Mouse (Mus musculus) layer of hippocampus, postnatal 14 days (tissue): Measurements from ENCODE around the gene Tcf7l2. TPM values are rescaled to one million over a fixed set of nuclear protein-coding genes. Genes with fewer than 3 reads are reported as not detected.

Experiments used
- DNase-seq, 2 experiments: peaks; one replicate each; pipeline ENCODE4 v3.0.0; 2021 to 2022; ENCODE audit warnings: low spot score in 2 of 2, mixed read lengths in 1 of 2
- total RNA-seq, 2 experiments: library from RNA; stranded (reverse); gene quantifications; 2 replicates each; pipeline ENCODE4 v1.2.3; 2021

The Tcf7l2 gene
- total RNA-seq, 2 experiments from 2014 or later: 21.5 to 43.3 TPM

GRCm38 (mm10) chr19:55825001-55825827 is 83.6 kb downstream of the Tcf7l2 start:
- peak in 1 of 2 experiments; percentile 63 for DNase-seq

DNA sequence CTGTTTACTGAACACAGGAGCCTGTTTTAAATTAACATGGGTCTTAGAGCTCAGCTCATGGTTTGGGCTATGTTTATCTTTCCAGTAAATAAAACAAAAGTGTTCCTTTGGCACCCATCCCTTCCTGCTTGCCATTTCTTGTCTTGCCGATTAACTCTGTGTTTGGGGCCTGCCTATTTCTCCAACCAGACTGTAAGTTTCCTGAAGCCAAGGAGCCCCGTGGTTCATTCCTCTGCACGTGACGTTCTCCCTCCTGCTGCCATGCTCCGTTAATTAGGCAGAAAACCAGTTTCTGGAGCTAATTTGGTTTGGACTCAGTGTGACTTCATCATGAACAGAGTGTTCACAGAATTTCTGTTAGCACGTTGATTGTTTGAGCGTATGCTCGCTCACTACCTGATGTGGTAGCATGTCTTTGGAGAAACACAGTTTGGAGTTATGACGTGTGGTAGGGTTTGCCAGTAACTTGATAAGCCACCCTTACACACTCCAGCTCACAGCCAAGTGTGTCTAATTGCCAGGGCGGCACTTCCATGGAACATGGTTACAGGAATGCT is 84.4 kb downstream of the Tcf7l2 start:
- peak; percentile 32 to 65 for DNase-seq

GRCm38 (mm10) chr19:55827613-55828259 is 86.1 kb downstream of the Tcf7l2 start:
- no peak for DNase-seq

DNA sequence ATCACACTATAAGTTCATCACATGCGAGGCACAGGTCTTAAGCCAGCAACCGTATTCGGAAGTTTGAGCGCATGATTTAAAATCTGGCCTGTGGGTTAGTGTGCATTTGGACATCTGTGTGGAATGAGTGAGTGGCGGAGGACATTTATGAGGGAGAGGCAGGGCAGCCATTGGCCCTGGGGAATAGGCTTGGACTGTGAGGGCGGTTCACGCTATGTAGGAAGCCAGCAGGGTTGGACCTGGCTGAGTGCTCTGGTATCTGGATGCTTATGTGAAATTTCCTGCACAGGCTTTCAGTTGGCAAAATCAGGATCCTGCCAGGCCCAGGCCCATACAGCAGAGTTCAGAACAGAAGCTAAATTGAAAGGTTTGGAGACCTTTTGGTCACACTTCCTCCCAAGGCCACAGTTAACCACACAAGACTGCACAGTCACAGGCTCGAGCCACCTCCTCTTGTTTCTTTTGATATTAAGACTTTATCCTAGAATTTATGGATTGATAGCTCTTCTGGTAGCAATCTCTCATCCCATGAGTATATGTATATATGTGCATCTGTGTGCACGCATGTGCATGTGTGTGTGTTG is 89.4 kb downstream of the Tcf7l2 start:
- DNase-seq: no peak

GRCm38 (mm10) chr19:55832122-55832521 is 90.5 kb downstream of the Tcf7l2 start:
- no peak for DNase-seq

DNA sequence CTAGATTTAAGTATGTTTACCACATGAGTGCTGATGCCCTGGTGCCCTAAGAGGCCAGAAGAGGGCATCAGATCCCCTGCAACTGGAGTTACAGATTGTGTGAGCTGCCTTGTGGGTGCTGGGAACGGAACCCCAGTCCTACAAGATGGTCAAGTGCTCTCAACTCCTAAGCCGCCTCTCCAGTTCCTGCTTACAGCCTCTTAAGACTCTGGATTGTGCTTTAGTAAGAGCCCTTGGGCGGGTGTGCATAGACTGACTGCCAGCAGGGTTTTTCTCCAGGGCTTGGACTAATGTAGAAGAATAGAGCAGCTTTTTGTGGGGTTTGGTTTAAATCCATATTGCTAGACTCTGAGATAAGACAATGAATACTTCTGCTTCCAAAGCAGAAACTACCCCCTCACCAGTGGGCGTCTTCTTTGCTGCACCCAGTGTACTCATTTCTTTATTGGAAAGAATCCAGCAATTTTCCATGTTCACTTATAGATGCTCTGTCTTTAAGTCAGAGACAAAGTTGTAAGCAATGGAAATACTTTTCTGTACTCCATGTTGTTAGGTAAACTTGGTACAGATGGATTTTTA is 92.3 kb downstream of the Tcf7l2 start:
- DNase-seq: no peak

GRCm38 (mm10) chr19:55836930-55837687 is 95.5 kb downstream of the Tcf7l2 start:
- no peak for DNase-seq

DNA sequence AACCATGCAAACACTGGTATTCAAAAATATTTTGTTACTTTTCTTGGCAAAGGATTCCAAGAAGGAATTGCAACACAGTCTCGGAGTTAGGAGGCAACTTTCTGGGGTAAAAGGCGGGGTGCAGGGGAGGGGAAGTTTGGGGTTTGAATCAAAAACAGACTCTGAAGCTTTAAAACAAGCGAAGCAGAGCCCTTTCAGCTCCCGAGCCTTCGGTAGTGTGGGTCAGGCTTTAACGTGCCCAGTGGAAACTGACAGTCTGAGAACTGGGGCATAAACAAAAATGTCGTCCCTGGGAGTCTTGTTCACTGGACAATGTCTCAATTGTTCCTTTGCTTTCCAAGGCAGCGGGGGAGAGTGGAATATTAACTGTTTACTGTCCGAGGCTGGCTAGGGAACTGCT is 96.3 kb downstream of the Tcf7l2 start:
- DNase-seq: peak in 1 of 2 experiments; percentile 20

DNA sequence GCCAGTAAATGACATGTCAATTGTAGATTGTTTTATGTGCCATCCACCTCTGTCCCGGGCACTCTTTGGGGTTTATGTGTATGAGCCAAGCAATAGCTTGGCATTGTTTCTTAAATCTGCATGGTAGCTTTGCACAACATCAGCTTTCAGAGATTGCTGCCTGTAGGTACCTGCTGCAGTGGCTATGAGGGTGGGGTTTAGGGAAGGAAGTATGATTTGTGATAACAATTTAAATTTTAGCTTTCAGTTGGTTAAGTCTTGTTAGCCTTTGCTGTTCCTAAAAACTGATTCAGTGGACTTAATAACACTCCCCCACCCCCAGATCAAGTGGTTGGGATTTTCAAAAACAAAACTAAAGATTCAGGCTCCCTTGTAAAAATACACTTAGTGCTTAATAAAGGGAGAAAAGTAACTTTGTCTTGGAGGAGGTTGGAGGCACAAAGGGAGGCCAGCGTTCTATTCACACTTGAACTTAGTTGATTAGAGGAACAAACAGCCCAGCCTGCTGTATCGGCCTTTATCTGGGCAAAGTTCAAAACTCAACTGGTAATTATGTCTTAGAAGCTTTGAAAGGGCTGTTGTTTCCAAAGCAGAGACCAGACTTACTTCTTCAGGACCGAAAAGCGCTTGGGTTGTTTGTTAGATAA is 96.9 kb downstream of the Tcf7l2 start:
- no peak for DNase-seq

- no peak for DNase-seq
Observed at GRCm38 (mm10) chr19:55839036-55839555, 97.5 kb downstream of the Tcf7l2 start.

GRCm38 (mm10) chr19:55840499-55841121 is 99.0 kb downstream of the Tcf7l2 start:
- no peak for DNase-seq

- no peak for DNase-seq
Observed at GRCm38 (mm10) chr19:55842046-55842445, 100.4 kb downstream of the Tcf7l2 start.

DNA sequence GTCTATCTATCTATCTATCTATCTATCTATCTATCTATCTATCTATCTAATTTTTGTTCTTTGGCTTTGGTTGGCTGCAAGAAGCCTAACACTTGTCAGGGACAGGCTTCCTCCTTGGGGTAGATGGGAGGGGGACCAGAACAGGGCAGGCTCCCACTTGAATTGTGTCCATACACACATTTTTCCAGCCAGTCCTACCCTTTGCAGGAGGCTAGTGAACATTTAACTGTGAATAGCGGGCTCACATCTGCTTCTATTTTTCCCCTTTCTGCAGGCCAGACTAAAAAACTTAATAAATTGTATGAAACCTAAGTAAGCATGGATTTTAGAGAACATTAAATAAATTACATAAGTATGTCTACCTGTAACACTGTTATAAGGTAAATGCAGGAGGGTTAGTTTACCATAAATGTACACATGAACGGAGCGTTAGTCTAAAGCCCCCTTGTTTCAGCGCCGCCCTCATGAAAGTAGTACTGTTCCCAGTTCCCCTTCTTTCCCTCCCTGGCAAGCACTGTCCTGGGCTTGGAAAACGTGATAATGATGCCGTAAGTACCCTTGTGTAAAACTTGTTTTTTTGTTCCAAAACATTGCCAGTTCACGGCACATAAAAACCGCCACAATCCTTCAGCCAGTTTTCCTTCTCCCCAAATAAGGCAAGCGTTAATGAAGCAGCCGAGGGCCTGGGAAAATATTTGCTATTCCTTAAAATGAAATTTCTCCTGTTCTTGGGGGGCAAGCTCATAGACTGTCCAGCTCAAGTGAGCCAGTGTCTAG is 101.7 kb downstream of the Tcf7l2 start:
- no peak for DNase-seq

DNA sequence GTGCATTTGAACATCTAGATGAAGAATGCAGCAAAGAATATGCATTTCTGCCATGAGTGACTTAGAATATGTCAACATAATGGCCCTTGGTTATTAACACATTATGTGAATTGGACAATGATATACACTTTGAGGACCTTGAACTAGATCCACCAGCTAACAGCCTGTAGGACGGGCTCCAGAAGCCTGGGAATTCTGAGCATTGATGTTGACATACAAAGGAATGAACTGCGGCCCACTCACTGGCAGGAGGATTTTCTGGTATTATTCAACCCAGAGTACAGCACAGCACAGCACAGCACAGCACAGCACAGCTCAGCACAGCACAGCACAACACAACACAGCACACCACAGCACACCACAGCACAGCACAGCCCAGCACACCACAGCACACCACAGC is 104.1 kb downstream of the Tcf7l2 start:
- DNase-seq: no peak

GRCm38 (mm10) chr19:55846256-55846655 is 104.6 kb downstream of the Tcf7l2 start:
- DNase-seq: no peak

DNA sequence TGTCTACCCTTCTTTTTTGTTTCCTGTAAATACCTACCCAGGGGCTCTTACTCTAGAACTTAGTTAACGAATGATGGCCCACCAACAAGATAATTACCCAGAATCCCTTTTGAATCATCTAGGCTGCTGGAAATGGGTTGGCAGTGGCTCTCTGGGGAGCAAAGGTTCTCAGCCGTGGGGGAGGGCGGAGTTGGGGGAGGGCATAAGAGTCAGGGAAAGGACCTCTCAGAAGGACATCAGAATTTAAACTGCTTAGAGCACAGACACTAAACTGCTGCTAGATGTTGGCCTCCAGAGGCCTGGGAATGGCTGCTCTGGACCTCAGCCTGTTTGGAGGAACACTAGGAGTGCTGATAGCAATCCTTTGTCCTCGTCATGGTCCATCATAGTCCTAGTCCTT is 105.4 kb downstream of the Tcf7l2 start:
- DNase-seq: no peak

GRCm38 (mm10) chr19:55850402-55851078 is 108.9 kb downstream of the Tcf7l2 start:
- peak; percentile 39 to 64 for DNase-seq
